Mouse (Mus musculus) hindbrain, embryonic 14.5 days (tissue): ENCODE results near the gene Gm15737. TPM values are rescaled to one million over a fixed set of nuclear protein-coding genes. Genes with fewer than 3 reads are reported as not detected.

Source experiments
- ATAC-seq: fragments of 200-750 bp; cut with Nextera tagmentation; 2 replicates; pipeline ENCODE4 v1.8.0; 2017; ENCODE audit warnings: moderate number of reproducible peaks, mild to moderate bottlenecking, moderate TSS enrichment, moderate library complexity; ENCODE audit not compliant: low FRiP score
- DNase-seq: peaks from one replicate; pipeline ENCODE4 v3.0.0-alpha.2; 2015; ENCODE audit warnings: low spot score
- H3K27ac ChIP-seq: fragments of 300-500 bp; sonication (generic); 2 replicates; pipeline ENCODE4 v1.5.1; 2014; ENCODE audit warnings: mild to moderate bottlenecking, moderate library complexity
- H3K27me3 ChIP-seq: fragments of 300-500 bp; sonication (generic); 2 replicates; pipeline ENCODE4 v1.6.1; 2014; ENCODE audit warnings: mild to moderate bottlenecking, low read length, mixed read lengths; ENCODE audit not compliant: control insufficient read depth, insufficient read depth
- H3K36me3 ChIP-seq: fragments of 300-500 bp; sonication (generic); replicated peaks from 2 replicates; pipeline ENCODE4 v1.6.1; 2014; ENCODE audit not compliant: control insufficient read depth, insufficient read depth
- H3K4me1 ChIP-seq: fragments of 300-500 bp; sonication (generic); replicated peaks from 2 replicates; pipeline ENCODE4 v1.6.1; 2014; ENCODE audit warnings: antibody characterized with exemption, low read length, mixed read lengths; ENCODE audit not compliant: control insufficient read depth, insufficient read depth
- H3K4me2 ChIP-seq: fragments of 300-500 bp; sonication (generic); replicated peaks from 2 replicates; pipeline ENCODE4 v1.6.1; 2014; ENCODE audit warnings: mild to moderate bottlenecking, moderate library complexity
- H3K4me3 ChIP-seq: fragments of 300-500 bp; sonication (generic); replicated peaks from 2 replicates; pipeline ENCODE4 v1.5.1; 2014; ENCODE audit warnings: mild to moderate bottlenecking, low read length
- H3K9ac ChIP-seq: fragments of 300-500 bp; sonication (generic); 2 replicates; pipeline ENCODE4 v1.6.1; 2014
- H3K9me3 ChIP-seq: fragments of 300-500 bp; sonication (generic); 2 replicates; pipeline ENCODE4 v1.6.1; 2016; ENCODE audit warnings: low read length; ENCODE audit not compliant: control insufficient read depth
- WGBS: fragments of 180-500 bp; shearing (Covaris S2); extraction: QIAGEN DNeasy Blood & Tissue Kit; methylation state at CpG from one replicate; pipeline ENCODE4 v1.1.7; 2014; 5-methylcytosine and 5-hydroxymethylcytosine counted together
- polyA plus RNA-seq: library from polyadenylated mRNA; unstranded; fragments of >200 nt; fragmentation: Nextera tagmentation; extraction: Ambion mirVana; gene quantifications from 2 replicates; pipeline ENCODE4 v1.2.1, GENCODE M21; 2014

Gm15737 gene
- polyA plus RNA-seq, 1 experiment from 2014 or later, result 0.05 TPM

DNA sequence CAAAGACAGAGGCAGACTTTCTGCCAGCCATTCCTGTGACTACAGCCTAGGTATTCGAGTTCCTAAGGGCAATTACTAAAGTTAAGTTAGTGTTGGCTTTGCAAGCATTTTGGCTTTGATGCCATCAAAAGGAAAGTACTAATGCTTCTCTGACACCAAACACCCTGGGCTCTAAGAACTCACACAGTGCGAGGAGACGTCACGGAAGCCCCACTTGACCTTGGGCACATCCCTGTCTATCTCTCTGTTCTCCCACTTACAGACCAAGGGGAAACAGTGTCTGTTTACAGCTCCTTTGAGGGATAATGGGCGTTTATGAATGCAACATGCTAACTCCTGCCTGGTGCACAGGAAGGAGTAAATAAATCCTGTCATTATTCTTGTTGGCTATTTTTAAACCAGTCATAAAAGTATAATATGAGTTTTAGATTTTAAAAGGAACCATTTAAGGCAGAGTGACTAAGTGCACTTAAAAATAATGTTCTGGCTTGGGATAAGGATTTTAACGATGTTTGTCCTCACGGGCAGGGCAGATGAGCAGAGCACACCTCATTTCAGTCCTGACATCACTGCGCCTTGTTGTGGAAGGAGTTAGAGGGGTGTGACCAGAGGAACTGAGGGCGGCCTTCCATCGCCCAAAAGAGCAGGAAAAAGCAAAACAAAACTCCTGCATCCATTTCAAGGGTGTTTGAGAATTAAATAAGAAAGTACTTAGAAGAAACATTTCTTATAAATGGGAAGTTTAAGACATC, 52.0 kb downstream of the Gm15737 start:
- Histone ChIP-seq H3K4me2 (no peak overlapping the region), H3K9ac (no peak overlapping the region), H3K27me3 (no peaks in the 10 kb centered on the region), H3K36me3 (no peaks in the 10 kb centered on the region), H3K4me1 (no peaks in the 10 kb centered on the region), H3K9me3 (no peaks in the 10 kb centered on the region), H3K27ac (no peak overlapping the region), H3K4me3 (no peak overlapping the region)
- ATAC-seq (no peak), DNase-seq (no peak)
- WGBS, result 82% methylated on average over 10 of the region's 10 CpGs

DNA sequence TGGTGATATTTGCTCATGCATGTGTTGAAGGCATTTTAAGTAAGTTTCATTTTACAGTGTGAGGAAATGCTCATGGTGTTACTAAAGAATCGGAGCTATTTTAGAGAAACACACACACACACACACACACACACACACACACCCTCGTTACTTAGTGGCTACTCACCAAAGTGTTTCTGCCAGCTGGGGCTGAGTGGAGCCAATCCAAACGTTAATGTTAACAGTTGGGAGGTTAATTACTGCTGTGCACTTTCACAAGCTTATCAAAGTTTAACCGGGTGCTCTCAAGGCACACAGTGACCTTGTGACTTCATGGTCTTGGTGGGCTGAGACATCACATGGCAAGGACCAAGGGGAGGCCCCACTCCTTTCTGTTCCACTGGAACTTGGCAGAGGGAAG, 52.7 kb downstream of the Gm15737 start:
- no peak for ATAC-seq
- Histone ChIP-seq H3K4me2 (no peak overlapping the region), H3K9ac (no peak overlapping the region), H3K4me3 (no peak overlapping the region), H3K9me3 (no peaks in the 10 kb centered on the region), H3K27ac (no peak overlapping the region), H3K4me1 (no peaks in the 10 kb centered on the region), H3K36me3 (no peaks in the 10 kb centered on the region), H3K27me3 (no peaks in the 10 kb centered on the region)
- DNase-seq, result no peak
- 62% methylated on average over 4 of the region's 4 CpGs for WGBS

DNA sequence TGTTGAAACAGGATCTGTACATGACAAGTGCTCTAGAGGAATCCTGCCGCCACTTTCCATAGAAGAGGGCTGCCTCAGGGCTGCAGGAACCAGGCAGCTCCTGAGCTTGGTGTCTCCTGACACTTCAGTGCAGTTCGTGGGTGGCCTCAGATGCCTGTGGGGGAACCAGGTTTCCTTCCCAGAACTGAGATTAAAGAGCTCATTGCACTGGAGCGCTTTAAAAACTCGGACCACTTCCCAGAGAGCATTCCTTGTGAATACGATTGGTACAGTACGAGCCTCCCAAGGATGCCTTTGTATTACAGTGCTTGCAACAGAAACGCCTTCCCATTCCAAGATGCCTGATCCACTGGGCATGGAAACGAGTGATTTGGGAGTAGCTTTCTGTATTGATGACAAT, 55.4 kb downstream of the Gm15737 start:
- no peak for ATAC-seq
- H3K9ac ChIP-seq, result no peak overlapping the region
- no peak overlapping the region for H3K27ac ChIP-seq
- DNase-seq, result no peak
- H3K27me3 ChIP-seq, result no peaks in the 10 kb centered on the region
- 75% methylated on average over 8 of the region's 8 CpGs for WGBS
- no peaks in the 10 kb centered on the region for H3K36me3 ChIP-seq
- H3K4me3 ChIP-seq, result no peak overlapping the region
- H3K4me2 ChIP-seq, result no peak overlapping the region
- H3K9me3 ChIP-seq, result no peaks in the 10 kb centered on the region
- no peaks in the 10 kb centered on the region for H3K4me1 ChIP-seq

DNA sequence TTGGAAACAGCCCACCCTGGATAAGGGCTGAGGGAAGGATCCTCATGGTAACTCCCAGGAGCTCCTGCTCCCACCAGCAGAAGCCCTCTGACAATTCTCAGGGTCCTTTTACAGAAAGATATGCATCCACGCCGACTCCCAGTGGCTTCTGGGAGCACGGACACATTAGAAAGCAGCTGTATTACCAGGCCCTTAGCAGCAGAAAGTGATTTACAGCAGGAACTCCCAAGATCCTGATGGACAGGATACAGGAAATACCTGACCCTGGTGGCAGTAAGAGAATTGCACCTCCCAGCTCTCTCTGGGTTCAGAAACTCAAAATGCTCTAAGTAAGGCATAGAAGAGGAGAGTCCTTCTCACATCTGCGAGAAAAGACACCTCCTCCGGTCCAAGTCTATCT, 59.1 kb downstream of the Gm15737 start:
- H3K36me3 ChIP-seq, result no peaks in the 10 kb centered on the region
- H3K4me3 ChIP-seq, result no peak overlapping the region
- H3K9ac ChIP-seq, result no peak overlapping the region
- no peaks in the 10 kb centered on the region for H3K27me3 ChIP-seq
- ATAC-seq, result no peak
- H3K4me2 ChIP-seq, result no peak overlapping the region
- 95% methylated on average over 5 of the region's 5 CpGs for WGBS
- H3K9me3 ChIP-seq, result no peaks in the 10 kb centered on the region
- no peak overlapping the region for H3K27ac ChIP-seq
- no peak for DNase-seq
- no peaks in the 10 kb centered on the region for H3K4me1 ChIP-seq

Other genes starting within 250 kb of the Gm15737 start
- 18.6 and 20.2 TPM in 2 replicates for gene Prickle2, start 163.2 kb upstream of the Gm15737 start, polyA plus RNA-seq
- gene A730049H05Rik, start 52.9 kb upstream of the Gm15737 start, polyA plus RNA-seq, result 0.46 and 0.97 TPM in 2 replicates
- 1.4 and 2.1 TPM in 2 replicates for gene Adamts9, start 74.1 kb downstream of the Gm15737 start, polyA plus RNA-seq